Mouse (Mus musculus) urinary bladder, postnatal 10 days (tissue): ENCODE measurements around the gene Usmg5.
"Not testable (repeated sequence)": the region's sequence is repeated elsewhere in the genome, so short reads cannot be mapped to it uniquely, and the experiment has no call there.

Experiments used
- DNase-seq: peaks from one replicate; pipeline ENCODE4 v3.0.0; 2022; ENCODE audit warnings: low spot score

Usmg5 gene

DNA sequence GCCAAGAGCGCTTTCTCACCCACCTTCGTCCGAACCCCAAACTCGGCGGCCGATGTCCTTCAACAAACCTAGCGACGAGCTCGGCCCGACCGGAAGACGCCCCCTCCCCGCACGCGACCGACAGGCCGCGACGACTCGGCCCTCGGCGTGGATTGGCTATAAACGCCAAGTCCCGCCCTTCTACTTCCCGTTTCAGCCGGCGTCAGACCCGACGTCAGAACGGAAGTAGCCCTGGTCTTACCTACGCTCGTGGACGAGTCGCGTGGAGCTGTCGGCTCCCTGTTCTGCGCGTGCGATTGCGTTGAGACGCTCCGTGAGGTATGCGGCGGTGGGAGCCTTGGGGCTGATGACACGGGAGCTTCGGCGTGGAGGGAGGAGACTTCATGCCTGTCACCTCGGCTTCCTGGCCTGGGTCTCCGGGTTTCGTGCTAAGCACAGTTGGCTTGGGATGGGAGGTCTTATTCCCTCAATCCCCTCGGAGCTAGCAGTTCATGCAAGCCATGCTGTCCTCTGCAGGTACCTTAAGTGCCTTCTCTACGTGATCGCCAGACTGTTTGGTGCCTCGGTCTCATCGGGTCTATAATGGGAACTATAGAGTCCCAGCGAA lies at the start of gene Usmg5, which contains the start of gene Pdcd11:
TSS of gene Usmg5 (minus strand) at position 98 of the 607 bp plus-strand sequence.
TSS of gene Pdcd11 (plus strand) at position 219 of the 607 bp plus-strand sequence.
- peak; percentile 82 for DNase-seq

- not testable (repeated sequence) for DNase-seq
Observed at GRCm38 (mm10) chr19:47139611-47140010, 49.2 kb upstream of the Usmg5 start.

DNA sequence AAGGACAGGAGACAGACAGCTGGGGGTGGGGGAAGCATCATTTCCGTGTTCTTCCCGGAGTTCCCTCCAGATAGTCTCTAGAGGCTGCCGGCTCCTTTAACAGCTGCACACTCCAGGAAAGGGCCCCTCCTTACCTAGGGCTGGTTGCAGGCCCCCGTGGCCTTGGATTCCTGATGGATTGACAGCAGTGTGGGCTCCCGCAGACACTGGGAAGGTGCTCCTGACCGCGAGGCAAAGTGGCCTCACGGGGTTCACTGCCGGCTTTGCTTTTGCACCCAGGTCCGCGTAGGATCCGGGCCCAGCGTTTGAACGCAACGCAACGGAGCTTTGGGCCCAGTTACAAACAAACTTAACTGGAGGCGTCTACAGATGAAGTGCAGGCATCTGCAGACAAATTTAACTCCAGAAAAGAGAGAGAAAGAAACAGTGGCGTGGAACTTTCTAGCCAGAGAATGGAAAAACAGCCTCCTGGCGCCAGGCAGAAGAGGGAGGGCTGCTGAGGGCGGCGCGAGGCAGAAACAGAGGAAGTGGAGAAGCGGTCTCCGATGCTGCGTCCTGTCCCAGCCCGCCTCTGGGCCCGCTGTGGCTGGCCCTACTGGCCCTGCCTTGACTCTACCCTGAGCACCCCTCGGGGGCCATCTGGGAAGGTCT lies 47.4 kb upstream of the Usmg5 start, which contains the start of gene Calhm2:
TSS of gene Calhm2 (minus strand) at position 524 of the 651 bp plus-strand sequence.
- DNase-seq: no peak

GRCm38 (mm10) chr19:47137051-47137581 lies 46.7 kb upstream of the Usmg5 start:
- DNase-seq: no peak

DNA sequence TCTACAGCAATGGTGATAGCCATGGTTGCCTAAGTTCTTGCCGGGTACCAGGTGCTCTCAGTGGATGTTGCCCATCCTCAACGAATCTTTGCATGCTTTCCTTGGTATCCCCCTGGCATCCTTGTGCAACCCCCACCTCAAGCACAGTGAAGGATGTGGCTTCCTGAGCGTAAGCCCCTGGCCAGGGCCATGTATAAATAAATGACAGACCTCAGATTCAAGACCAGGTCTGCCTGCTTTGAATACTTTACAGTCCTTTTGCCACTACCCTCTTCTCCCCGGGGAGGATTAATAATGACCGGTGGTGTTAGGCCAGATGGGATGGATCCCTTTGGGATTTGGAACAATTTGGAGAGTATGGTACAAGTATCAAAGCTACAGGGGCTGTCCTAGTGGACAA lies 45.7 kb upstream of the Usmg5 start:
- no peak for DNase-seq

GRCm38 (mm10) chr19:47135568-47135967 lies 45.1 kb upstream of the Usmg5 start:
- no peak for DNase-seq

GRCm38 (mm10) chr19:47133161-47133560 lies 42.7 kb upstream of the Usmg5 start:
- no peak for DNase-seq

GRCm38 (mm10) chr19:47130551-47131125 lies 40.2 kb upstream of the Usmg5 start:
- DNase-seq: no peak

GRCm38 (mm10) chr19:47128835-47129234 lies 38.4 kb upstream of the Usmg5 start:
- no peak for DNase-seq

- DNase-seq: no peak
Observed at GRCm38 (mm10) chr19:47128164-47128563, 37.7 kb upstream of the Usmg5 start.

DNA sequence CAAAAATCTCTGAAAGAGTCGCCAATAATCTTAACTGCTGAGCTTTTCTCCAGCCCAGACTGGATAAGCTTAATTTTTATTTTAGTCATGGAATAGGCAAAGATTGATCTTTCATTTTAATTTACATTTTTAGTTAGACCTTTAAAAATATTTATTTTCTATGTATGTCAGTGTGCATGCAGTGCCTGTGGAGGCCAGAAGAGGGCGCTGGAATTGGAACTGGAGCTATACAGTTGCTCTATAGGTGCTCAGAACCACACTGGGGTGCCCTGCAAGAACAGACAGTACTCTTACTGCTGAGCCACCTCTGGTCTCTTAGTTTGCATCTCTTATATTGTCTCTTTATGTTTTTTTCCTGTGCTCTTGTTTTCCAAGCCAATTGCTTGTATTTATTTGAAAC lies 32.4 kb upstream of the Usmg5 start:
- no peak for DNase-seq

- DNase-seq: no peak
Observed at GRCm38 (mm10) chr19:47121054-47121453, 30.6 kb upstream of the Usmg5 start.

DNA sequence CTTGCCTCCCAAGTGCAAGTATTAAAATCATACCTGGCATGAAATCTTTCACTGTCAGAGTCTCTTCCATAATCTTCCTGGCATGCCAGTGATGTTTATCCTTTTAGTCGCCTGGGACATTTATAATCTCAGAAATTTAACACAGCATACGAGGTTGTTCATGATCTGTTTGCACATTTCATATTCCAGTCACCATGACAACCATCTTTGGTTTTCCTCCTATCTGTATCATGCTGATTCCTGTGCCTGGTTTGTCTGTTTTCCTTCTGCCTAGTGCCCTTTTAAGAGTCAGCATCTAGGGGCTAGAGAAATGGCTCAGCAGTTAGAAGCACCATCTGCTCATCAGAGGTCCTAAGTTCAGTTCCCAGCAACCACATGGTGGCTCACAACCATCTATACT lies 28.2 kb upstream of the Usmg5 start:
- no peak for DNase-seq

DNA sequence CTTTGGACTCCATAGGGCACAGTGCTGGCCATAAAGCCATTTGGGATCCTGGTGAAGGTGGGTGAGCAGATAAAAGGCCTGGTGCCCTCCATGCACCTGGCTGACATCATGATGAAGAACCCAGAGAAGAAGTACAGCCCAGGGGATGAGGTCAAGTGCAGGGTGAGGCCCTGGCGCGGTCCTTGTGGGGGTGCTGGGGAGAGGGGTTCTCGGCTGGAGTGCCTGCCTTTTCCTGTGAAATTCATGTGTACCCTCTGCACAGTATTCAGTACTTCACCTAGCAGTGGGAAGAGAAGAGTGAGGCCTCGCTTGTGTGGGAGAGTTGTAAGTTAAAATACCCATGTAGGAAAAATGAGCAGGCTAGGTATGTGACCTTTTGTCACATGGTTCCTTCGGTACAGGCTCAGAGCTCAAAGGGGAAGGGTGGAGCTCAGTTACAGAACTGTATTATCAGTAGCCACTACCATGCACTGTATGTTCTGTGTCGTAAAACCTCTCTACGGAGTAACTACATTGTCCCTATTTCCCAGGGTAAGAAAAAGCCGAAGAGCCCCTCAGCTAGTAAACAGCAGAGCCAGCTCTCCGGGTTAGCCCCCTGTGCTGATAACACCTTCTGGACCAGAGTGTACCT lies 14.3 kb upstream of the Usmg5 start:
- no peak for DNase-seq

- no peak for DNase-seq
Observed at GRCm38 (mm10) chr19:47101080-47101479, 10.6 kb upstream of the Usmg5 start.

- no peak for DNase-seq
Observed at GRCm38 (mm10) chr19:47089718-47090525, 525 bp downstream of the Usmg5 start.

- no peak for DNase-seq
Observed at GRCm38 (mm10) chr19:47088226-47088625, 2.2 kb downstream of the Usmg5 start.

- peak; percentile 36 for DNase-seq
Observed at GRCm38 (mm10) chr19:47067924-47068611, 22.4 kb downstream of the Usmg5 start.

DNA sequence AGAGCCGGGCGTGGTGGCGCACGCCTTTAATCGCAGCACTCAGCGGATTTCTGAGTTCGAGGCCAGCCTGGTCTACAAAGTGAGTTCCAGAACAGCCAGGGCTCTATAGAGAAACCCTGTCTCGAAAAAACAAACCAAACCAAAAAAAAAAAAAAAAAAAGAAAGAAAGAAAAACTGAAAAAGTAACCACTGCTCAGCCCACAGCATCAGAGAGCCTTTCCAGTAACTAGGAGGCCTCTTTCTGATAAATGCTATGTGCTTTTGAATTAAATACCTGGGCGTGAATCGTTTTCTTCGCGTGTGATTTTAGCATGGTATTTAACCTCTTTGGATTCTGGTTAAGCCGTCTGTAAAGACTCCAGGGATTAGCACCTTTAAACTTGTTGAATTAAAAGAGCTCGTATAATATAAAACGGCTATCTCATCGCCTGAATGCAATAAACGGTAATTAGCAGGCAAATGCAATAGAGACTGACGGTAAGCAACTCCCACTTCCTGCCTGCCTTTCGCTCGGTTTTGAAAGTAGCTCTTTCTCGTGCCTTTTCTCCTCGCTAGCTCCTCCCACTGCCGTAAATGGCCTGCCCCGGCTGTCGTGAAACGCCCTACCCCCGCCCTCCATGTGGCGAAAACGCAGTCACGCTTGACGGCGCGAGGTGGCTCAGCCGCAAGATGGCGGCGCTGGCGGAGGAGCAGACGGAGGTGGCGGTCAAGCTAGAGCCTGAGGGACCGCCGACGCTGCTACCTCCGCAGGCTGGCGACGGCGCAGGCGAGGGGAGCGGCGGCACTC lies 23.2 kb downstream of the Usmg5 start, which contains the start of gene Taf5:
TSS of gene Taf5 (plus strand) at position 651 of the 787 bp plus-strand sequence.
- DNase-seq: peak; percentile 91

GRCm38 (mm10) chr19:47065860-47066259 lies 24.6 kb downstream of the Usmg5 start:
- DNase-seq: no peak
